Mouse (Mus musculus) megakaryocyte, embryonic 14.5 days (primary cell): ENCODE data around the gene Vps4b.

ENCODE experiments used
- FLI1 ChIP-seq: IDR thresholded peaks from 2 replicates; pipeline ENCODE4 v1.6.1; 2012; ENCODE audit warnings: low read length, inconsistent platforms, mixed read lengths
- GATA1 ChIP-seq: IDR thresholded peaks from 3 replicates; pipeline ENCODE4 v1.6.1; 2012; ENCODE audit warnings: mixed read lengths, low read length, inconsistent platforms, borderline replicate concordance

GRCm38 (mm10) chr1:106715111-106716083 is 81.1 kb downstream of the Vps4b start:
- no peak for TF ChIP-seq GATA1
- no peak for TF ChIP-seq FLI1
